ENCODE assay signal across 7 mouse cellular contexts in genomic region chr19:38480731-38481621, GRCm38 (mm10). TPM values are rescaled to one million over a fixed set of nuclear protein-coding genes. Genes with fewer than 3 reads are reported as not detected.
A peak's percentile ranks its signal among the peaks of the same experiment; 100 is the strongest.
DNase-seq lines count a peak whose midpoint lies in the region; ATAC-seq and TF ChIP-seq lines count a peak whose summit lies in the region.

Gene Plce1 (plus strand): TSS chr19:38481109.

- no peak for TF ChIP-seq CTCF in liver, adult 2 months (IDR thresholded peaks at IDR 0.05; ENCODE audit: low read depth, low read length)

- H3K27me3 ChIP-seq in forebrain, embryonic 16.5 days (replicated peaks; ENCODE audit: control insufficient read depth, insufficient read depth, low read length), result peaks cover 15% of the 10 kb centered on the region
- peaks cover 17% of the 10 kb centered on the region; the same call in 1 of the 2 replicates for H3K27me3 ChIP-seq in hindbrain, embryonic 12.5 days
- H3K27me3 ChIP-seq in liver, adult 2 months (ENCODE audit: control insufficient read depth, insufficient read depth, low read length), result no peaks in the 10 kb centered on the region

- DNase-seq in ES-E14 (ENCODE audit: low read depth, low spot score) (peak; percentile 21), ZHBTc4 (ENCODE audit: low read depth, low spot score) (peak; percentile 72)
- peak; percentile 63 for DNase-seq in liver, adult 2 months (ENCODE audit: extremely low read depth, low read depth, low spot score)
- peak; percentile 74 for DNase-seq in neural tube, embryonic 10.5 days (ENCODE audit: extremely low spot score, low spot score)

- no peak for TF ChIP-seq POLR2A in liver, adult 2 months (IDR thresholded peaks at IDR 0.05; ENCODE audit: extremely low read depth, insufficient read depth, low read length)

- 0 out of 2 replicates have a peak, but pooled peaks cover under 1% of the 10 kb centered on the region for H3K79me2 ChIP-seq in liver, adult 2 months (ENCODE audit: control insufficient read depth, insufficient read depth, low read length)

- H3K9ac ChIP-seq in ES-E14 (ENCODE audit: insufficient read depth, low read depth, low read length, poor library complexity, severe bottlenecking), result peak within 1 kb of the TSS; percentile 71
- H3K9ac ChIP-seq in forebrain, embryonic 16.5 days (replicated peaks; ENCODE audit: low read depth, low read length), result peak within 1 kb of the TSS; percentile 61
- peak within 1 kb of the TSS; percentile 76 for H3K9ac ChIP-seq in hindbrain, embryonic 12.5 days
- peak within 1 kb of the TSS; percentile 81 for H3K9ac ChIP-seq in liver, adult 2 months (ENCODE audit: low read depth, low read length)

- H3K36me3 ChIP-seq in ES-E14 (ENCODE audit: control insufficient read depth, insufficient read depth, low read length, poor library complexity, severe bottlenecking), result no peaks in the 10 kb centered on the region
- no peaks in the 10 kb centered on the region for H3K36me3 ChIP-seq in forebrain, embryonic 16.5 days (ENCODE audit: control insufficient read depth, insufficient read depth)
- no peaks in the 10 kb centered on the region for H3K36me3 ChIP-seq in hindbrain, embryonic 12.5 days
- no peaks in the 10 kb centered on the region for H3K36me3 ChIP-seq in liver, adult 2 months (ENCODE audit: control insufficient read depth, insufficient read depth, low read length)

- in situ Hi-C loops in ES-E14 (cut with MboI; ENCODE audit: low sequenced_read_pairs in 2 of 2, unreplicated experiment in 2 of 2), result no loop called here

- peak within 1 kb of the TSS; percentile 99 for H3K4me2 ChIP-seq in forebrain, embryonic 16.5 days (ENCODE audit: low read length)
- peak within 1 kb of the TSS; percentile 95 for H3K4me2 ChIP-seq in hindbrain, embryonic 12.5 days (replicated peaks)

- peaks cover 5 to 7% of the 10 kb centered on the region in 2 experiments; a peak in 2 of 4 replicates for H3K4me1 ChIP-seq in ES-E14 (ENCODE audit: control insufficient read depth in 2 of 2, insufficient read depth in 2 of 2, low read length in 2 of 2, poor library complexity in 1 of 2)
- peaks cover 27% of the 10 kb centered on the region for H3K4me1 ChIP-seq in forebrain, embryonic 16.5 days (replicated peaks; ENCODE audit: control insufficient read depth, insufficient read depth, low read length)
- peaks cover 39% of the 10 kb centered on the region for H3K4me1 ChIP-seq in hindbrain, embryonic 12.5 days
- H3K4me1 ChIP-seq in liver, adult 2 months (ENCODE audit: control insufficient read depth, insufficient read depth, low read length), result peaks cover 6% of the 10 kb centered on the region

- WGBS in forebrain, embryonic 16.5 days, result under 1% methylated on average over 46 of the region's 90 CpGs
- WGBS in hindbrain, embryonic 12.5 days, result under 1% methylated on average over 75 of the region's 90 CpGs
- WGBS in liver, adult 2 months, result 2% methylated on average over 89 of the region's 90 CpGs

- no peak within 1 kb of the TSS for H3K27ac ChIP-seq in ES-E14 (ENCODE audit: insufficient read depth, low read depth, low read length, poor library complexity, severe bottlenecking)
- peak within 1 kb of the TSS; percentile 44; the same call in 1 of the 2 replicates for H3K27ac ChIP-seq in forebrain, embryonic 16.5 days (ENCODE audit: low read length)
- peak within 1 kb of the TSS; percentile 24; the same call in 1 of the 2 replicates for H3K27ac ChIP-seq in hindbrain, embryonic 12.5 days
- H3K27ac ChIP-seq in liver, adult 2 months (replicated peaks; ENCODE audit: insufficient read depth, low read depth, low read length), result peak within 1 kb of the TSS; percentile 67

- peak; percentile 86 for ATAC-seq in forebrain, embryonic 16.5 days
- peak; percentile 83 for ATAC-seq in hindbrain, embryonic 12.5 days (ENCODE audit: low FRiP score)
- no peak for ATAC-seq in monocyte, adult 5-6 weeks (replicated peaks; ENCODE audit: insufficient number of reproducible peaks, low FRiP score, low TSS enrichment, poor library complexity, severe bottlenecking)

- H3K4me3 ChIP-seq in ES-E14 (ENCODE audit: insufficient read depth in 1 of 2, low read depth in 1 of 2, low read length in 2 of 2, poor library complexity in 1 of 2, severe bottlenecking in 1 of 2), result peak within 1 kb of the TSS; percentile 80 to 90
- H3K4me3 ChIP-seq in forebrain, embryonic 16.5 days (replicated peaks; ENCODE audit: low read length), result peak within 1 kb of the TSS; percentile 64
- peak within 1 kb of the TSS; percentile 72 for H3K4me3 ChIP-seq in hindbrain, embryonic 12.5 days
- peak within 1 kb of the TSS; percentile 70 for H3K4me3 ChIP-seq in liver, adult 2 months (ENCODE audit: insufficient read depth, low read depth, low read length)

- H3K9me3 ChIP-seq in ES-E14 (ENCODE audit: control insufficient read depth, insufficient read depth, low read depth, low read length), result no peaks in the 10 kb centered on the region
- no peaks in the 10 kb centered on the region for H3K9me3 ChIP-seq in forebrain, embryonic 16.5 days (ENCODE audit: control insufficient read depth, low read length)
- H3K9me3 ChIP-seq in hindbrain, embryonic 12.5 days (replicated peaks), result no peaks in the 10 kb centered on the region

TF ChIP-seq in ES-E14, 5 proteins besides CTCF, POLR2A, EP300 and RAD21:
- TF ChIP-seq ZC3H11A (IDR thresholded peaks at IDR 0.05; ENCODE audit: borderline replicate concordance, low read depth, low read length) (no peak), MAFK (IDR thresholded peaks at IDR 0.05; ENCODE audit: insufficient read depth, low read depth, low read length) (no peak), HCFC1 (IDR thresholded peaks at IDR 0.05; ENCODE audit: borderline replicate concordance, insufficient read depth, low read length) (no peak), CHD2 (IDR thresholded peaks at IDR 0.05; ENCODE audit: low read depth, low read length) (no peak)

RNA-seq across cellular contexts. Expression of gene Plce1, which starts in this region (rescaled TPM):
- 2.2 and 3.2 TPM in 2 replicates for total RNA-seq in ES-E14 (2012; rRNA removed)
- polyA plus RNA-seq in forebrain, embryonic 16.5 days (2015; fragmentation: Nextera tagmentation; extraction: Ambion mirVana), result 3.8 and 4.5 TPM in 2 replicates
- polyA plus RNA-seq in hindbrain, embryonic 12.5 days (2016; fragmentation: Nextera tagmentation; extraction: Ambion mirVana), result 6.9 and 7.6 TPM in 2 replicates
- 8.6 and 8.9 TPM in 2 replicates for total RNA-seq in liver, adult 2 months (2014; rRNA removed)
- polyA plus RNA-seq in liver, adult 2 months (2012; rRNA removed), result 1.7 and 1.9 TPM in 2 replicates
- total RNA-seq in monocyte, adult 5-6 weeks (2017), result 0.10 TPM in 1 of 3 replicates, not detected in the others

Comparison
In these comparisons a context has a peak if more than half of its experiments do, and no peak if none do; other contexts are left out.
1. DNase-seq: peak in every context shown above with its lines; median percentile 74 in neural tube, embryonic 10.5 days; 72 in ZHBTc4; 63 in liver, adult 2 months; 21 in ES-E14.